Mouse (Mus musculus) spleen, postnatal 4 days (tissue): ENCODE data around the gene Tmed6.
"Not testable (repeated sequence)": the region's sequence is repeated elsewhere in the genome, so short reads cannot be mapped to it uniquely, and the experiment has no call there.

Experiments
- DNase-seq, 2 experiments: peaks; one replicate each; pipeline ENCODE4 v3.0.0; 2022; ENCODE audit warnings: low spot score in 2 of 2

Tmed6 gene

GRCm38 (mm10) chr8:107074128-107074527 lies 8.7 kb upstream of the Tmed6 start:
- no peak for DNase-seq

GRCm38 (mm10) chr8:107073706-107074105 lies 8.3 kb upstream of the Tmed6 start:
- DNase-seq = no peak

GRCm38 (mm10) chr8:107062613-107063012 lies 2.8 kb downstream of the Tmed6 start:
- no peak for DNase-seq

DNA sequence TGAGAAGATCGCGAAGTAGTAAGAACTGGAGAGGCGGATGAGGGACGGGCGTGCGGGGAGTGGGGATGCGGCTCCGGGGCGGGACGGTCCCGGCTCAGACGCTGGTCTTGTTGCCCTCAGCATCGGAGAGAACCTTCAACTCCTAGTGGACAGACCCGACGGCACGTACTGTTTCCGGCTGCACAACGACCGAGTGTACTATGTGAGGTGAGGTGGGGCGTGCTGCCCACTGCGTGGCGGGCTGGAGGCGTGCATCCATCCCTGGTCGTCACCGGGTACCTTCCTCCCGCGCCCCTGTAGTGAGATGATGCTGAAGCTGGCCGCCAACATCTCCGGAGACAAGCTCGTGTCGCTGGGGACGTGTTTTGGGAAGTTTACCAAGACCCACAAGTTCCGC lies 8.5 kb downstream of the Tmed6 start:
- no peak for DNase-seq

DNA sequence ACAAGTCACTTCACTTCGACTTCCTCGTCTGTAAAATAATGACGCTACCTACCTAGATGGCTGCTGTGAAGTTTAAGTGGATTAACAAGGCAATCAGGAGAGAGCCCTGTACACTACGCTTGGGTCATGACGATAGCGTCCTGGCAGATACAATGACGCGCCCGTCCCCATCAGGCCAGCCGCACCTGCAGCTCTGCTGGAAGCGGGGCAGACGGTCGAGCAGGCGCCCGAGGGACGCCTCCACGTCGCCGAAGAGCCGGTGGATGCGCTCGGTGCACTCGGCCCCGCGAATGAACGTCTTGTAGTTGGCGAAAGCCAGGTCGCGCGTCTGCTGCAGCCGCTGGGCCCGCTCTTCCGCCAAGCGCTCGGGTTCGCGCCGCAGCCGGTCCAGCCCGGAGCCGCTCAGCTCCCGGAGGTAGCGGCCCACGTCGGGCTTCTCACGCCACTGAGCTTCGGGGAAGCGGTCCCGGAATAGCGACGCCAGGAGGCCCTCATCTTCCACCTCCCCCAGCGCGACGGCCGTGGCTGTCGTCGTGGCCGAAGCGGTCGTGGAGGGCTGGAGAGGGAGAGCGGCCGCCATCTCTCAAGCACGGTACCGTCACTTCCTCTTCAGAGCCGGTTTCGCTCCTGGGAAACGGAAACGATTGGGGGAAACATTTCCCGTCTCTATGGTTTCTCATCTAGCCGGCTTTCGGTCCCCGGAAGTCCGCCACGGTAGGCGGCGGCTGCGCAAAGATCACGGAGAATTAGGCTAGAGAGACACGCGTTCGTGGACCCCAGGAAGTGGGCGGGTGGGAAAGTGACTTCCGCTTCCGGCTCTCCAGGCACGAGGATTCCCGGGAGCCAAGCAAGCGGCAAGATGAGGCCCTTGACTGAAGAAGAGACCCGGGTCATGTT lies 9.1 kb downstream of the Tmed6 start, which contains the start of the genes Cog8 and Nip7:
Cog8 (minus strand) TSS at position 614 of the 897 bp plus-strand sequence.
Nip7 (plus strand) TSS at position 802 of the 897 bp plus-strand sequence.
- peak; percentile 92 to 94 for DNase-seq

- no peak for DNase-seq
These were observed 13.4 kb downstream of the Tmed6 start for GRCm38 (mm10) chr8:107052046-107052445.

DNA sequence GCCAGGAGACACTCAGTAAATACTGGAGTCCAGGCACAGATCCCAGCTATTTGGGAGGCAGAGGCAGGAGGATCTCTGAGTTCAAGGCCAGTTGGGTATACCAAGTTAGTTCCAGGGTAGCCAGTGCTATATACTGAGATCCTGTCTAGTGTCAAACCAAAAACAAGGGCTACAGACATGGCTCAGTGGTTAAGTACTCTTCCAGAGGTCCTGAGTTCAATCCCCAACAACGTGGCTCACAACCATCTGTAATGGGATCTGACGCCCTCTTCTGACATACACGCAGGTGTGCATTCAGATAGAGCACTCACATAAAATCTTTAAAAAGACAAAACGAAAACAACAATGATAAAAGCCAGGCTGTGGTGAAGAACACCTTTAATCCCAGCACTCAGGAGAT lies 16.0 kb downstream of the Tmed6 start:
- DNase-seq = no peak

GRCm38 (mm10) chr8:107048061-107048941 lies 17.1 kb downstream of the Tmed6 start, which contains the start of gene Pdf:
Pdf (minus strand) TSS chr8:107048614.
- peak; percentile 72 to 88 for DNase-seq

GRCm38 (mm10) chr8:107046976-107047375 lies 18.5 kb downstream of the Tmed6 start:
- DNase-seq = no peak

DNA sequence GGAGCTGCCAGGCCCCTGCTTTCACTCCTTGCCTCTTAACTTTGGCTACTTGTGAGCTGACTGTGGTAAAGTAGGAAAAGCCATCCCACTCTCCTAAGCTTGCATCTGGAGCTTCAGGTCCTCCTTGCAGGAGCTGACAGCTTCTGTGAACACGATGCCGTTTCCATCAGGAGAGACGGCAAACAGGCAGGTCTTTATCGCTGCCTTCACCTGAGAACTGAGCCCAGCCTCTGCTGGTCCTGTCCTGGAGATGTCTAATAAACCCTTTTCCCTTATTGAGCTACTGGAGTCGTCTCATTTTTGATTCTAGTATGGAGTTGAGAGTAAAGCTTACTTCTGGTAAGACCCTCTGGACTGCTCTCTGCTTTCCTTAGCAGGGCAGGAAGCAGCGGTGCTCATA lies 20.0 kb downstream of the Tmed6 start:
- DNase-seq = no peak

DNA sequence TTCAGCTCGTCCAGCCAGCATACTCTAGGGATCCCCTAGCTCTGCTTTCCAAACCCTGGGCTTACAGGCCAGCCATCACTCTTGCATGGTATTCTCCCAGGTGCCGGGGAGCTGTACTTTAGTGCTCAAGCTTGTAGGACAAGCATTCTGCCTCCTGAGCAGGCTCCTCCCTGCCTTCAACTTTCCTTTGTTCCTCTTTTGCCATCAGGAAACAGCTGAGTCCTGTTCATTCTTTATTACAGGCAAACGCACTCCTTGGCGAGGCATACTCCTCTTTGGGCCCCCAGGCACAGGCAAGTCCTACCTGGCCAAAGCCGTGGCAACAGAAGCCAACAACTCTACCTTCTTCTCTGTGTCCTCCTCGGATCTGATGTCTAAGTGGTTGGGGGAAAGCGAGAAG lies 24.8 kb downstream of the Tmed6 start:
- DNase-seq = no peak

DNA sequence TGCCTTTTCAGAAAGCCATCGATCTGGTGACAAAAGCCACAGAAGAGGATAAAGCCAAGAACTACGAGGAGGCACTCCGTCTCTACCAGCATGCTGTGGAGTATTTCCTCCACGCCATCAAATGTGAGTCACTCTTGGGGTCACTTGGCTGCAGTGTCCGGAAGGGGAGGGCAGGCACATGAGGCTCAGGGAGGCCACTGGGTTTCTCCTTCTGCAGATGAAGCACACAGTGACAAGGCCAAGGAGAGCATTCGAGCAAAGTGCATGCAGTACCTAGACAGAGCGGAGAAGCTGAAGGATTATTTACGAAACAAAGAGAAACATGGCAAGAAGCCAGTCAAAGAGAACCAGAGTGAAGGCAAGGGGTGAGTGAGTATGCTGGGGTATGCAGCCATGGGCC lies 28.8 kb downstream of the Tmed6 start:
- no peak for DNase-seq

GRCm38 (mm10) chr8:107035641-107036040 lies 29.8 kb downstream of the Tmed6 start:
- no peak for DNase-seq

- not testable (repeated sequence) for DNase-seq
These were observed 31.8 kb downstream of the Tmed6 start for GRCm38 (mm10) chr8:107033609-107034008.

GRCm38 (mm10) chr8:107031577-107032090 lies 33.8 kb downstream of the Tmed6 start:
- no peak for DNase-seq

- peak; percentile 97 to 99 for DNase-seq
These were observed 34.5 kb downstream of the Tmed6 start, which contains the start of gene Vps4a for GRCm38 (mm10) chr8:107030650-107031576. Vps4a (plus strand) TSS chr8:107031222.

GRCm38 (mm10) chr8:107030058-107030457 lies 35.4 kb downstream of the Tmed6 start:
- DNase-seq = no peak

GRCm38 (mm10) chr8:107029310-107029709 lies 36.1 kb downstream of the Tmed6 start:
- no peak for DNase-seq

GRCm38 (mm10) chr8:107023479-107023878 lies 42.0 kb downstream of the Tmed6 start:
- no peak for DNase-seq

DNA sequence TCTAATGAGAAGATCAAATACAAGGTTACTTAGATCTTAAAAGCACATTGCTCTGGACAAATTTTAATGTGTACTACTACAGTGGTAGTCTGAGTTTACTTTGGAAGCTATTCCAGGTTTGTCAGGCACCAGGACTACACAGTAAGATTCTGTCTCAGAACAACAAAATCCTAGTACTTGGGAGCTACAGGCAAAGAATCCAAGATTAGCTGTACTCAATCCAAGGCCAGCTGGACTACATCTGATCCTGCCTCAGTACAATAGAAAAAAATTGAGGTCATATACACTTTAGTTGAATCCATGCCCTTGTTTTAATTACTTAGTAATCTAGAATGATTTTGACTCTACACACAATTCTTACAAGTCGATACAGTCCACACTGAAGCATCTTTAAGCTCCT lies 50.5 kb downstream of the Tmed6 start:
- DNase-seq = no peak

DNA sequence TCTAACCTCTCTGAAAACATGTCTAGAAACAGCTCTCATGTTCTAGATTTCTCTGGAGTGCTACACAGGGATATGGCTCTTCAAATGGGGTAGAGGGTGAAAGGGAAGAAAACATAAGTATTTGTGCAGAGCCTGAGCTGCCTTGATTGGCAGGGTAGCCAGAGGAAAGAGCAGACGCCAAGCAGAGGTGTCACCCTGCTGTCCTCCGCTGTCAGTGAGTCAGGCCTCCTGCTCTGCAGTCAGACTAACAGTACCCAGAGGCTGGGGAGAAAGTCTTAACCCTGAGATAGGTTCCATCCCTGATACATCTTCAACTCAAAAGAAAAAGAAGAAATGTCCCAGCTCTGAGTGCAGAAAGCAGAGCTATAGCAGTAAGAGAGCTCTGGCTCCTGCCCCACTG lies 52.8 kb downstream of the Tmed6 start:
- DNase-seq = no peak
